Mouse (Mus musculus) ES-E14 (cell line): Measurements from ENCODE around the gene Cdkl4. TPM values are rescaled to one million over a fixed set of nuclear protein-coding genes. Genes with fewer than 3 reads are reported as not detected.
"Not testable (repeated sequence)": the region's sequence is repeated elsewhere in the genome, so short reads cannot be mapped to it uniquely, and the experiment has no call there.

ENCODE experiments used
- DNase-seq: peaks from one replicate; pipeline ENCODE4 v3.0.0-alpha.2; 2013; ENCODE audit warnings: low read depth, low spot score
- H3K27ac ChIP-seq: 2 replicates; pipeline ENCODE4 v1.5.1; 2012; ENCODE audit warnings: low read depth, mild to moderate bottlenecking, low read length, moderate library complexity, mixed read lengths; ENCODE audit not compliant: poor library complexity, insufficient read depth, severe bottlenecking
- H3K36me3 ChIP-seq: 2 replicates; pipeline ENCODE4 v1.6.1; 2012; ENCODE audit warnings: mild to moderate bottlenecking, low read length, moderate library complexity, mixed read lengths; ENCODE audit not compliant: control insufficient read depth, poor library complexity, insufficient read depth, severe bottlenecking
- H3K4me1 ChIP-seq, 2 experiments: fragments of 150-350 bp in 1 of 2; sonication (generic) in 1 of 2; 2 replicates each; pipeline ENCODE4 v1.6.1; 2012; ENCODE audit warnings: low read length in 2 of 2, mild to moderate bottlenecking in 1 of 2, mixed read lengths in 1 of 2; ENCODE audit not compliant: control insufficient read depth in 2 of 2, insufficient read depth in 2 of 2, poor library complexity in 1 of 2
- H3K4me3 ChIP-seq, 2 experiments: fragments of 150-350 bp in 1 of 2; sonication (generic) in 1 of 2; 2 replicates each; pipeline ENCODE4 v1.5.1; 2012; ENCODE audit warnings: low read length in 2 of 2, low read depth in 1 of 2, mild to moderate bottlenecking in 1 of 2, mixed read lengths in 1 of 2; ENCODE audit not compliant: insufficient read depth in 1 of 2, poor library complexity in 1 of 2, severe bottlenecking in 1 of 2
- H3K9ac ChIP-seq: 2 replicates; pipeline ENCODE4 v1.6.1; 2012; ENCODE audit warnings: low read depth, mild to moderate bottlenecking, low read length, mixed read lengths; ENCODE audit not compliant: poor library complexity, insufficient read depth, severe bottlenecking
- H3K9me3 ChIP-seq: fragments of 150-350 bp; sonication (generic); 2 replicates; pipeline ENCODE4 v1.6.1; 2012; ENCODE audit warnings: low read depth, mild to moderate bottlenecking, low read length; ENCODE audit not compliant: control insufficient read depth, insufficient read depth
- CHD2 ChIP-seq: IDR thresholded peaks from 2 replicates; pipeline ENCODE4 v1.6.1; 2014; ENCODE audit warnings: mild to moderate bottlenecking, low read depth, low read length, inconsistent platforms
- HCFC1 ChIP-seq: IDR thresholded peaks from 2 replicates; pipeline ENCODE4 v1.6.1; 2012; ENCODE audit warnings: low read length, inconsistent platforms, borderline replicate concordance; ENCODE audit not compliant: insufficient read depth
- MAFK ChIP-seq: IDR thresholded peaks from 2 replicates; pipeline ENCODE4 v1.6.1; 2014; ENCODE audit warnings: mild to moderate bottlenecking, low read depth, low read length, inconsistent platforms; ENCODE audit not compliant: insufficient read depth
- ZC3H11A ChIP-seq: IDR thresholded peaks from 2 replicates; pipeline ENCODE4 v1.6.1; 2012; ENCODE audit warnings: low read depth, mild to moderate bottlenecking, inconsistent platforms, low read length, borderline replicate concordance
- ZNF384 ChIP-seq: IDR thresholded peaks from 2 replicates; pipeline ENCODE4 v1.6.1; 2012; ENCODE audit warnings: low read depth, low read length, inconsistent platforms
- in situ Hi-C, 2 experiments: fragments of 600-800 bp; cut with MboI; formaldehyde crosslinking; loops; one replicate each; pipeline ENCODE4 v1.15.1; 2025; ENCODE audit warnings: low sequenced_read_pairs in 2 of 2, inconsistent platforms in 1 of 2; ENCODE audit not compliant: unreplicated experiment in 2 of 2
- total RNA-seq: library from RNA; depleted of rRNA; stranded (reverse); fragments of 300-350 nt; gene quantifications from 2 replicates; pipeline ENCODE4 v1.2.3, GENCODE M21; 2012

The Cdkl4 gene
- total RNA-seq, 1 experiment, result 0.49 TPM

DNA sequence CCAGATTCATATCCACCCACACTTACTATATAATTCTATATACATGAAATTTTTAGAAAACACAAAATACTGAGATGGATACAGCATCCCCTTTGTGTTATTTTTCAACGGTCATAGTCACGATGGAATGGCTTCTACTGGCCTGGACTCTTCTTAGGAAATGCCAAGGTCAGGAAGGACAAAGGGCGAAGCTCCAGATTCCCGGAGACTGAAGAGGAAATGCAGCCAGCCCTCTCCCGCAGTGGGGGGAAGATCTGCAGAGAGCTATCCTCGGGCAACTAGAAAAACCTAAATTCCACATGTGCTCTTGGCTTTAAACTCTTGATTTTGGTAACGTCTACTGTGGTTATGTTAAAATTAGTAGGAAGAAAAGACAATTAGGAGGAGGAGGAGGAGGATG lies 2.6 kb downstream of the Cdkl4 start:
- Histone ChIP-seq H3K9ac (no peak overlapping the region), H3K27ac (no peak overlapping the region), H3K36me3 (no peaks in the 10 kb centered on the region), H3K4me1 (peaks cover 0 to 10% of the 10 kb centered on the region in 2 experiments; a peak in 2 of 4 replicates), H3K4me3 (no peak overlapping the region), H3K9me3 (no peaks in the 10 kb centered on the region)
- in situ Hi-C loops, result loop anchor here (25.0 kb wide), 1 partner anchor 412 kb away; no protein-coding TSS in a partner anchor
- no peak for DNase-seq
- TF ChIP-seq HCFC1 (no peak), ZC3H11A (no peak), ZNF384 (no peak), CHD2 (no peak), MAFK (no peak)

DNA sequence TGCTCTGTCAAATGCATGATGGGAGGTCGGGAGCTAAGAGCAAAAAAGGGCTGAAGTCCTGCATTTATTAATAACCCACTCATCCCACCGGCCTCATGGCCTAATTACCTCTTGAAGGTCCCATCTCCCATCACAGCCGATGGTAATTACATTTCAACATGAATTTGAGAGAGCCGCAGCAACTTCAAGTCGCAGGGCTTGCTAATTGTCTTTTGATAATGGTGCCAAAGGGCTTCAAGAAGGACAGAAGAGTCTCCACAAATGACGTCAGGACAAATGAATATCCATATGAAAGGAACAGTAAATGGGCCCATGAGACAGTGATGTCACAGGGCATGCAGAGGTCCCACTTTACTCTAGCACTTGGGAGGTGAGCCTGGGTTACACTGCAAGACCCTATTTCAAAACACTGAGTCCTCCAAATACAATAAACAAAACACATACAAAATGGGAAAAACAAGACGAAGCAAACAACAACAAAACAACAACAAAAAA lies 3.1 kb downstream of the Cdkl4 start:
- no peaks in the 10 kb centered on the region for H3K36me3 ChIP-seq
- no peaks in the 10 kb centered on the region for H3K9me3 ChIP-seq
- H3K27ac ChIP-seq, result no peak overlapping the region
- in situ Hi-C loops, result no loop called here
- no peak for DNase-seq
- TF ChIP-seq CHD2 (no peak), ZNF384 (no peak), ZC3H11A (no peak), MAFK (no peak), HCFC1 (no peak)
- no peak overlapping the region for H3K4me3 ChIP-seq
- H3K9ac ChIP-seq, result no peak overlapping the region
- H3K4me1 ChIP-seq, result peaks cover 0 to 10% of the 10 kb centered on the region in 2 experiments; a peak in 2 of 4 replicates

DNA sequence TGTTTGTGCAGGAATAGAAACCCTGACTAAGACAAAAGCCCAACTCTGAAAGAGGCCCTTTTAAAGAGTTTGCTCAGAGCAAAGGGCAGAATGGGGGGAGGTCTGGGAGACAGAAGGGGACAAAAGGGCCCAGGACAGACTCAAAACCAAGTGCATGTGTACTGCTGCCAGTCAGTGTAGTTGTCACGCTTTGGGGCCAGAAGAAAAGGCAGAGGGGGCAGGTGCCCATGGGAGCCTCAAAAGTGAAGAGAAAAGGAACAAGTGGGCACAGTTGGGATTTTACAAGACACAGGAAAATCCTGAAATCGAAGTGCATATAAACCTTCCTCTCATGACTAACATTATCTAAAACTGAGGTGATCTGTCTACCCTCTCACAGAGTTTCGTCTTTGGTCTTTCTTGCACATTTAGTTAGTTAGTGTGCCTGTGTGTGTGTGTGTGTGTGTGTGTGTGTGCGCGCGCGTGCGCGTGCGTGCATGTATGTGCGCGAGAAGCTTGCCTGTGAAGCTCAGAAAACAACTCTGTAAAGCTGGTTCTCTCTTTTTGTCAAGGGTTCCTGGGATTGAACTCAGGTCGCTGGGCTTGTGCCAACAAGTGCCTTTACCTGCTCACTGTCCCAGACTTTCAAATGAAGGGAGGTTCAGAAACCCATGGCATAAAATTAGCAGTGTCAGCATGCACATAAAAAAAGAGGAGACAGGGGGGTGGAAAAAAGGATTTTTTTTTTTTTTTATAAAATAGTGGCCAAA lies 5.3 kb downstream of the Cdkl4 start:
- Histone ChIP-seq H3K9ac (no peak overlapping the region), H3K9me3 (no peaks in the 10 kb centered on the region), H3K27ac (no peak overlapping the region), H3K4me3 (no peak overlapping the region), H3K4me1 (peaks cover 0 to 10% of the 10 kb centered on the region in 2 experiments; a peak in 2 of 4 replicates), H3K36me3 (no peaks in the 10 kb centered on the region)
- in situ Hi-C loops, result no loop called here
- TF ChIP-seq CHD2 (no peak), ZNF384 (no peak), MAFK (no peak)
- no peak for DNase-seq

DNA sequence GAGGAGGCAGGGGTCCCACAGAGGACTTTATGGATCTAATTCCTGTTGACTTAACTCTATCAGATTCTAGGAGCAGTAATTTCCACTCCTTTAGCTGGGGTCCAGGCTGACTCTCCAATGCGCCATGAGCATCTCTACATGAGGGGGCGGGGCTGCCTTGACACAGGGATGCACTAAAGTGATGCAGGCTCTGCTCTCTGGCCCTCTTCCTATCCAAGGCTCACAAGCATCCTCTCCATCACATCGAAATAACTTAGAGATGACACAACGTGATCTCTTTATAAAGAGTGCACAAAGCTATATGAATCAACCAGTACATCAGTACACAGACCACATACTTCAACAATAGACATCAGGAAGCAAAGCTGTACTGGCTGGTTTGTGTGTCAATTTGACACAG lies 6.2 kb downstream of the Cdkl4 start:
- Histone ChIP-seq H3K9ac (no peak overlapping the region), H3K36me3 (no peaks in the 10 kb centered on the region), H3K4me1 (peaks cover 0 to 10% of the 10 kb centered on the region in 2 experiments; a peak in 2 of 4 replicates), H3K9me3 (0 out of 2 replicates have a peak, but pooled peaks cover 1% of the 10 kb centered on the region), H3K27ac (no peak overlapping the region), H3K4me3 (no peak overlapping the region)
- TF ChIP-seq HCFC1 (no peak), ZNF384 (no peak), ZC3H11A (no peak), CHD2 (no peak)
- no peak for DNase-seq
- in situ Hi-C loops, result no loop called here

DNA sequence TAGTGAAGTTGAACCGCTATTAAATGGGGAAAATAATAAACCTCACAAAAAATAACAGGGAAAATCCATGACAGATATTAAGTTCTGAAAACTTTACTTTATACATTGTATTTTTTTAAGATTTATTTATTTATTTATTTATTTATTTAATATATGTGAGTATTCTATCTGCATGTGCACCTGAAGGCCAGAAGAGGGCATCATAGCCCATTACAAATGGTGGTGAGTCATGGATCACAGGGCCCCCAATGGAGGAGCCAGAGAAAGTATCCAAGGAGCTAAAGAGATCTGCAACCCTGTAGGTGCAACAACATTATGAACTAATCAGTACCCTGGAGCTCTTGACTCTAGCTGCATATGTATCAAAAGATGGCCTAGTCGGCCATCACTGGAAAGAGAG lies 7.9 kb downstream of the Cdkl4 start:
- in situ Hi-C loops, DNase-seq, H3K9me3 ChIP-seq, H3K27ac ChIP-seq, H3K4me3 ChIP-seq, H3K36me3 ChIP-seq, H3K9ac ChIP-seq, H3K4me1 ChIP-seq: not testable (repeated sequence)
